Mouse (Mus musculus): ENCODE data around the gene Gdf9.

The Gdf9 gene

DNA sequence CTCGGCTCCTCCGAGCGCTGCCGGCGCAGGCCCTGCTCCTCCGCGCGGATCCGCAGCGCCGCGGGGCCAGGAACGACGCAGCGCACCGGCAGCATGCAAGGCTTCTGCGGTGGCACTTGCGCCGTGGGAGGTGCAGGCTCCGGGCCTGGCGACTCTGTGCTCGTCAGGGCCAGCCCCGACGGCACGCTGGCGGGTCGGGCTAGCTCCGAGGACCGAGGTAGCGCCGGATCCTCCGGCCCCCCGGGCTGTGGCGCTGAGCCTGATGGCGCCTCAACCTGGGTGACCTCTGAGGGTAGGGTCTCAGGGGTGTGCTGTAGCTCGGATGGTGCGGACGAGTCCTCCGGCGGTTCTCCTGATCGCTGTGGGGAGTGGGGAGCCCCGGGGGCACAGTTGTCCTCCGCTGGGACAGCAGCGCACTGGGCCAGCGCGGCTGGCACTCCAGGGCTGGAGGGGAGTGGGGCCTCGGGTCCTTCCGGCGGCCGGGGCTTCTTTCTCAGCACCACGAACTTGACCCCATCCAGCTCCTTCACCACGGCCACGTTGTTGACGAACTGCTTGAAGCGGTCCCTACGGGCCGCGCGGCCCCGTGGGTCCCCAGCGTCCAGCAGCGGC, 48.5 kb downstream of the Gdf9 start:
- DNase-seq, result peak; percentile 38

GRCm38 (mm10) chr11:53479783-53480301, 49.0 kb downstream of the Gdf9 start, which contains the start of the genes Gm9945 and Sowaha:
Gene Gm9945 (plus strand): TSS chr11:53480166.
Gene Sowaha (minus strand): TSS chr11:53480274.
- peak; percentile 74 for DNase-seq

- DNase-seq, result no peak
Observed at GRCm38 (mm10) chr11:53481088-53481730, 50.4 kb downstream of the Gdf9 start.

DNA sequence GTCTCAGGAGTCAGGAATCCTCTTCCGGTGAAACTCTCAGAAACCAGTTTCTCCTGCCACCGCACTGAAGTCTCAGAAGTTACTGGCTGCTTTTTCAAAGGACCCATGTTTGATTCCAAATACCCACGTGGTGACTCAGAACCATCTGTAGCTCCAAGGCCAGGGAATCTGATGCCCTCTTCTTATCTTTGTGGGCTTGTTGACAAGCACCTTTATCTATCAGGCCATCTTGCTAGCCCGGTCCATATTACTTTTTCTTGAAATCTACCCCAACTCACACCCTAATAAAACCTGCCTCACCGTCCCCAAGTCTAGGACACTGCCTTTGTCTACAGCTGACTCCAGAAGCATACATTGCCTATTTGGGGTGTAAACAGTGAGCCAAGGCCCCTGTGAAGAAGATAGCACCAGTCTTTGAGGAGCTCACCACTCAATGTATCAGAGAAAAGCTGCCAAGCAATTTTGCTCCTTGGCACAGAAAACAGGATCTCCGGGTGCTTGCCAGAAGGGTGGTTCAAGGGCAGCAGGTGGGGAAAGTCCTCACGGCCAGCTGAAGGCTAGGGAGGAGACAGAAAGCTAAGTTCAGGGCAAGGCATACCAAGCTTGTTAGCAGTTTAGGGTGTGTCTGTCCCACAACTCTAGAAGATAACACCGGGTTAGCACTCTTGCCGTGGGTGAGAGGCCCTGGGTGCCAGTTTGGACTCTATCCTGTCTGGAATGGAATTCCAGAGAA, 52.5 kb downstream of the Gdf9 start:
- no peak for DNase-seq

GRCm38 (mm10) chr11:53485719-53486118, 54.9 kb downstream of the Gdf9 start:
- DNase-seq, result no peak

DNA sequence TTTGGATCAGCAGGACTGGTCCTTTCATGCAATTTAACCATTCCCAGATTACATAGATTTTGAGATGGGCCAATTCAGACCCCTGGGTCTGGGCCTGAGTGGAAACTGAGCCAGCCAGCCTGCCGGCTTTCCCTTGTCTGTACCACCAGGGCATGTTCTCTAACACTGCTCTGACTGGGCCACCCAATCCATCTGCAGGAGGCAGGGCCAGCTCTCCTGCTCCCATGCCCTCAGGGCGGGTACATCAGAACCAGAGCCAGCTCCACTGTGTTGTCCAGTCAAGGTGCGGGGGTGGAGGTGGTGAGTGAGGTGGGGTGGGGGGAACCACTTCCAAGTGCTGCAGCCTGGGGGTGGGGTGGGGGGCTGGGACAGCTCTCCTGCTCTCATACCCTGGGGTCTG, 55.5 kb downstream of the Gdf9 start:
- DNase-seq, result no peak

DNA sequence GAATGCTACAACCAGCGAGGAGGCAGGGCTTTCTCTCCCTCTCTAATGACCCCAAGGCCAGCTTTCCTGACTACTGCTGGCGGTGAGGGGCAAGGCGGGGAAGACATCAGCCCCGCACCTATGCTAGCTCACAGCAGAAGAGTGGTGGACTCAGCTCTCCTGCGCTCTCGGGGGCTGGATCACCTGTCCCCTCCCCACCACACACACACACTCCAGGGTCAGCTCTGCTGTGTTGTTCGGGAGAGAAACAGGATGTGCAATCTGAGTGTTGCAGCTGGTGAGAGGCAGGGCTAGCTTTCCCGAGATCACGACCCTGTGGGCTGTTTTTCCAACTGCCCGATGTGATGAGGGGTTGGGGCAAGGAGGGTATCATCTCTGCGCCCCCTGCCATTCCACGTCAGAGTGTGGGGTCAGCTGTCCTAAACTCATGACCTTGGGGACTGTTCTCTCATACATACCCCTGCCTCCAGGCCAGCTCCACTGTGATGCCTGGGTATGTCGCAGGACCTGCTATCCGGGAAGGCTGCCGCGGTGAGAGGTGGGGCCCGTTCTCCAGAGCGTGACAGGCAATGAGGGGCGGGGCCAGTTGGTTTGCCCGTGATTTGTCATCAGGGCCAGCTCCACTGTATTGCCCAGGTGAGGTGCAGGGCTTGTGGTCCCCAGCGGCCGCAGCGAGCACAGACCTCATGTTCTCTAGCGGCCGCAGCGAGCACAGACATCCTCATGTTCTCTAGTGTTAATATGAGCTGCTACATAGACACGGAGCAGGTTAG, 56.2 kb downstream of the Gdf9 start:
- DNase-seq, result peak; percentile 46
